Mouse (Mus musculus): ENCODE data around the gene Adamtsl2. TPM values are rescaled to one million over a fixed set of nuclear protein-coding genes. Genes with fewer than 3 reads are reported as not detected.
A peak's percentile ranks its signal among the peaks of the same experiment; 100 is the strongest.

Adamtsl2 gene
- 16.1 and 21.5 TPM in 2 replicates for polyA plus RNA-seq (2012; rRNA removed)
- 9.3 and 12.9 TPM in 2 replicates for polyA plus RNA-seq (2014; fragmentation: Nextera tagmentation; extraction: Ambion mirVana)

- Histone ChIP-seq H3K9me3 (ENCODE audit: control insufficient read depth, low read length) (no peaks in the 10 kb centered on the region), H3K4me2 (replicated peaks; ENCODE audit: low read depth, low read length, severe bottlenecking) (peak within 1 kb of the TSS; percentile 26), H3K27ac (replicated peaks; ENCODE audit: low read depth, low read length) (no peak within 1 kb of the TSS), H3K4me3 (replicated peaks; ENCODE audit: low read length) (peak within 1 kb of the TSS; percentile 19), H3K36me3 (ENCODE audit: control insufficient read depth, insufficient read depth, low read length) (no peaks in the 10 kb centered on the region), H3K9ac (ENCODE audit: low read depth, low read length, severe bottlenecking) (no peak within 1 kb of the TSS), H3K4me1 (ENCODE audit: control insufficient read depth, insufficient read depth, low read length) (peaks cover 50% of the 10 kb centered on the region), H3K27me3 (ENCODE audit: control insufficient read depth, insufficient read depth, low read length) (no peaks in the 10 kb centered on the region)
- WGBS: 2% methylated on average over 10 of the region's 10 CpGs
- no peak for TF ChIP-seq POLR2A (IDR thresholded peaks at IDR 0.05; ENCODE audit: borderline replicate concordance, extremely low read depth, insufficient read depth, insufficient read length)
- DNase-seq (ENCODE audit: low spot score) (peak; percentile 87), ATAC-seq (ENCODE audit: low FRiP score, low read depth) (peak; percentile 78)
These were observed at the start of gene Adamtsl2 for GRCm38 (mm10) chr2:27079152-27079584. Gene Adamtsl2, plus strand, starts transcription at chr2:27079379.

DNA sequence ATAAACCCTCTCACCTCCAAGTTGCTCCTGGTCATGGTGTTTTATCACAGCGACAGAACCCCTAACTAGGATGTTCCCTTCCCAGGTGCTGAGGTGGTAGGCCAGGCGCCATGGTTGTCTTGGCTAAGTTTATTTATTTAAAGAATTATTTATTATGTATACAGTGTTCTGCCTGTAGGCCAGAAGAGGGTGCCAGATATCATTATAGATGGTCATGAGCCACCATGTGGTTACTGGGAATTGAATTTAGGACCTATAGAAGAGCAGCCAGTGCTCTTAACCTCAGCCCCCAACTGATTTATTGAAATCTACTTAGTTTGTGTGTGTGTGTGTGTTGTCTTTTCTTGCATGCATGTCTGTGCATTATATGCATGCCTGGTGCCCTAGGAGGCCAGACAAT, 46.8 kb upstream of the Adamtsl2 start:
- no peak overlapping the region for H3K4me3 ChIP-seq (replicated peaks; ENCODE audit: low read length)
- no peaks in the 10 kb centered on the region for H3K36me3 ChIP-seq (ENCODE audit: control insufficient read depth, insufficient read depth, low read length)
- no peak for TF ChIP-seq POLR2A (IDR thresholded peaks at IDR 0.05; ENCODE audit: borderline replicate concordance, extremely low read depth, insufficient read depth, insufficient read length)
- ATAC-seq (ENCODE audit: low FRiP score, low read depth): no peak
- DNase-seq (ENCODE audit: low spot score): no peak
- no peak overlapping the region for H3K4me2 ChIP-seq (replicated peaks; ENCODE audit: low read depth, low read length, severe bottlenecking)
- H3K9ac ChIP-seq (ENCODE audit: low read depth, low read length, severe bottlenecking): no peak overlapping the region
- H3K27me3 ChIP-seq (ENCODE audit: control insufficient read depth, insufficient read depth, low read length): no peaks in the 10 kb centered on the region
- 62% methylated on average over 2 of the region's 2 CpGs for WGBS
- H3K27ac ChIP-seq (replicated peaks; ENCODE audit: low read depth, low read length): no peak overlapping the region
- H3K4me1 ChIP-seq (ENCODE audit: control insufficient read depth, insufficient read depth, low read length): peaks cover 4% of the 10 kb centered on the region
- no peaks in the 10 kb centered on the region for H3K9me3 ChIP-seq (ENCODE audit: control insufficient read depth, low read length)

DNA sequence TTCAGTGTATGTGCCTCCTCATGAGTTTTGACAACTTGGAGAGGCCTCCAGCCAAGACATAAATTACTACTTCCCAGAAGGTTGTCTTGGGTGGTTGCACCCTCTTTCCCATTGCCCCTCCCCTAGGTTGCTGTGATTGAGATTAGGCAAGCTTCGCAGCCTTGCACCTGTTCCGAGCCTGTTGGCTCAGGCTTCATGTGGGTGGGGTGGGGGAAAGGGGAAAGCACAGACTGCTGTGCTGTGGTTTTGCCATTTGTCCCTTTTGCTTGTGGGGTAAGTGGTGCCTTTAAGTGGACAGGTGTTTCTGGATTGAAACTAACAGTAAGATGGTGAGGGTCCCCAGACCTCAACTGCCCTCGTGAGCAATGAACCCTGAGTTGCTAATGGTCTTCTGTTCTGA, 43.2 kb upstream of the Adamtsl2 start:
- 76% methylated on average over 3 of the region's 3 CpGs for WGBS
- no peak for ATAC-seq (ENCODE audit: low FRiP score, low read depth)
- no peak for TF ChIP-seq POLR2A (IDR thresholded peaks at IDR 0.05; ENCODE audit: borderline replicate concordance, extremely low read depth, insufficient read depth, insufficient read length)
- H3K4me1 ChIP-seq (ENCODE audit: control insufficient read depth, insufficient read depth, low read length): no peaks in the 10 kb centered on the region
- H3K36me3 ChIP-seq (ENCODE audit: control insufficient read depth, insufficient read depth, low read length): no peaks in the 10 kb centered on the region
- no peak overlapping the region for H3K27ac ChIP-seq (replicated peaks; ENCODE audit: low read depth, low read length)
- no peak overlapping the region for H3K4me2 ChIP-seq (replicated peaks; ENCODE audit: low read depth, low read length, severe bottlenecking)
- H3K27me3 ChIP-seq (ENCODE audit: control insufficient read depth, insufficient read depth, low read length): no peaks in the 10 kb centered on the region
- H3K9me3 ChIP-seq (ENCODE audit: control insufficient read depth, low read length): no peaks in the 10 kb centered on the region
- DNase-seq (ENCODE audit: low spot score): no peak
- no peak overlapping the region for H3K4me3 ChIP-seq (replicated peaks; ENCODE audit: low read length)
- no peak overlapping the region for H3K9ac ChIP-seq (ENCODE audit: low read depth, low read length, severe bottlenecking)

GRCm38 (mm10) chr2:27037008-27037407, 42.2 kb upstream of the Adamtsl2 start:
- Histone ChIP-seq H3K27me3 (ENCODE audit: control insufficient read depth, insufficient read depth, low read length) (no peaks in the 10 kb centered on the region), H3K4me3 (replicated peaks; ENCODE audit: low read length) (no peak overlapping the region), H3K4me2 (replicated peaks; ENCODE audit: low read depth, low read length, severe bottlenecking) (no peak overlapping the region), H3K27ac (replicated peaks; ENCODE audit: low read depth, low read length) (no peak overlapping the region), H3K9me3 (ENCODE audit: control insufficient read depth, low read length) (no peaks in the 10 kb centered on the region), H3K9ac (ENCODE audit: low read depth, low read length, severe bottlenecking) (no peak overlapping the region), H3K36me3 (ENCODE audit: control insufficient read depth, insufficient read depth, low read length) (no peaks in the 10 kb centered on the region), H3K4me1 (ENCODE audit: control insufficient read depth, insufficient read depth, low read length) (no peaks in the 10 kb centered on the region)
- no peak for ATAC-seq (ENCODE audit: low FRiP score, low read depth)
- DNase-seq (ENCODE audit: low spot score): no peak
- no peak for TF ChIP-seq POLR2A (IDR thresholded peaks at IDR 0.05; ENCODE audit: borderline replicate concordance, extremely low read depth, insufficient read depth, insufficient read length)
- WGBS: 57% methylated on average over 4 of the region's 4 CpGs

DNA sequence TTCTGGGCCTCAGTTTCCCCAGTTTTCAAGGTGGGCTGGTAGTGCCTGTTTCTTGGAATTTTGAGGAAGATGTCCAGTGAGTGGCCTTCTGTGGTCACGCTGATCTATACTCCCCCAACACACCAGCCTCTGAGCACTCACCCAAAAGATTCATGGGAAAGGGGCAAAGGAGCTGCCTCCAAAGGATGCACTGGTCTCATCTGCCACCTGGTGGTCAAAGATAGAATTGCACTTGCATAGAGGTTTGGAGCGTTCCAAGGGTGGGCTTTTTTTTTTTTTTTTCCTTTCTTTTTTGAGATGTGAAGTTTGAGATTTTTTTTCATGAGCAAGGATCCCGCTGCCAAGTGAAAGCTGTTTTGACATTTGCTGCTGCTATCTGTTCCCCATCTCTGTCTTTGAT, 40.6 kb upstream of the Adamtsl2 start:
- no peak overlapping the region for H3K9ac ChIP-seq (ENCODE audit: low read depth, low read length, severe bottlenecking)
- no peaks in the 10 kb centered on the region for H3K36me3 ChIP-seq (ENCODE audit: control insufficient read depth, insufficient read depth, low read length)
- ATAC-seq (ENCODE audit: low FRiP score, low read depth) (peak; percentile 42; the same call in 1 of the 2 replicates), DNase-seq (ENCODE audit: low spot score) (peak; percentile 82)
- no peak for TF ChIP-seq POLR2A (IDR thresholded peaks at IDR 0.05; ENCODE audit: borderline replicate concordance, extremely low read depth, insufficient read depth, insufficient read length)
- H3K9me3 ChIP-seq (ENCODE audit: control insufficient read depth, low read length): no peaks in the 10 kb centered on the region
- H3K4me3 ChIP-seq (replicated peaks; ENCODE audit: low read length): no peak overlapping the region
- no peak overlapping the region for H3K27ac ChIP-seq (replicated peaks; ENCODE audit: low read depth, low read length)
- no peak overlapping the region for H3K4me2 ChIP-seq (replicated peaks; ENCODE audit: low read depth, low read length, severe bottlenecking)
- WGBS: 0% methylated on average over 3 of the region's 3 CpGs
- no peaks in the 10 kb centered on the region for H3K4me1 ChIP-seq (ENCODE audit: control insufficient read depth, insufficient read depth, low read length)
- H3K27me3 ChIP-seq (ENCODE audit: control insufficient read depth, insufficient read depth, low read length): no peaks in the 10 kb centered on the region

GRCm38 (mm10) chr2:27039286-27039685, 39.9 kb upstream of the Adamtsl2 start:
- no peak for DNase-seq (ENCODE audit: low spot score)

More at GRCm38 (mm10) chr2:27039286-27039685, 39.9 kb upstream of the Adamtsl2 start:
- no peak overlapping the region for H3K4me2 ChIP-seq (replicated peaks; ENCODE audit: low read depth, low read length, severe bottlenecking)
- H3K4me1 ChIP-seq (ENCODE audit: control insufficient read depth, insufficient read depth, low read length): no peaks in the 10 kb centered on the region
- 0% methylated on average over 1 of the region's 1 CpGs for WGBS
- no peaks in the 10 kb centered on the region for H3K27me3 ChIP-seq (ENCODE audit: control insufficient read depth, insufficient read depth, low read length)
- no peak overlapping the region for H3K9ac ChIP-seq (ENCODE audit: low read depth, low read length, severe bottlenecking)
- H3K4me3 ChIP-seq (replicated peaks; ENCODE audit: low read length): no peak overlapping the region
- H3K36me3 ChIP-seq (ENCODE audit: control insufficient read depth, insufficient read depth, low read length): no peaks in the 10 kb centered on the region
- H3K9me3 ChIP-seq (ENCODE audit: control insufficient read depth, low read length): no peaks in the 10 kb centered on the region
- TF ChIP-seq POLR2A (IDR thresholded peaks at IDR 0.05; ENCODE audit: borderline replicate concordance, extremely low read depth, insufficient read depth, insufficient read length): no peak
- no peak for ATAC-seq (ENCODE audit: low FRiP score, low read depth)
- H3K27ac ChIP-seq (replicated peaks; ENCODE audit: low read depth, low read length): no peak overlapping the region

All from limb, embryonic 14.5 days (tissue).